Mouse (Mus musculus) MEL (cell line): Measurements from ENCODE around the gene Sec1. TPM values are rescaled to one million over a fixed set of nuclear protein-coding genes. Genes with fewer than 3 reads are reported as not detected.
A peak's percentile ranks its signal among the peaks of the same experiment; 100 is the strongest.

ENCODE experiments used
- DNase-seq: peaks from one replicate; pipeline ENCODE4 v3.0.0; 2011; ENCODE audit warnings: low read depth, low spot score
- H3K27ac ChIP-seq: 2 replicates; pipeline ENCODE4 v1.5.1; 2012; ENCODE audit warnings: low read depth, mild to moderate bottlenecking, control low read depth, low read length, moderate library complexity; ENCODE audit not compliant: control insufficient read depth
- H3K27me3 ChIP-seq, 2 experiments: fragments of 150-350 bp in 1 of 2; sonication (generic) in 1 of 2; 2 replicates each; pipeline ENCODE4 v1.6.1; 2012; ENCODE audit warnings: low read length in 2 of 2, mild to moderate bottlenecking in 2 of 2, improper control_type of control experiment in 1 of 2, moderate library complexity in 1 of 2; ENCODE audit not compliant: insufficient read depth in 2 of 2, control insufficient read depth in 1 of 2
- H3K36me3 ChIP-seq, 2 experiments: 2 replicates each; pipeline ENCODE4 v1.6.1; 2012 to 2014; ENCODE audit warnings: low read length in 2 of 2, improper control_type of control experiment in 1 of 2, inconsistent platforms in 1 of 2, mild to moderate bottlenecking in 1 of 2; ENCODE audit not compliant: insufficient read depth in 2 of 2, control insufficient read depth in 1 of 2
- H3K4me1 ChIP-seq, 2 experiments: fragments of 150-350 bp in 1 of 2; sonication (generic) in 1 of 2; 2 replicates each; pipeline ENCODE4 v1.6.1; 2012; ENCODE audit warnings: low read length in 2 of 2, improper control_type of control experiment in 1 of 2, mild to moderate bottlenecking in 1 of 2; ENCODE audit not compliant: insufficient read depth in 2 of 2, control insufficient read depth in 1 of 2
- H3K4me3 ChIP-seq, 2 experiments: fragments of 150-350 bp in 1 of 2; sonication (generic) in 1 of 2; 2 replicates each; pipeline ENCODE4 v1.5.1; 2012; ENCODE audit warnings: low read depth in 2 of 2, low read length in 2 of 2, mild to moderate bottlenecking in 2 of 2, moderate library complexity in 2 of 2, control low read depth in 1 of 2, improper control_type of control experiment in 1 of 2; ENCODE audit not compliant: control insufficient read depth in 1 of 2, insufficient read depth in 1 of 2
- H3K79me2 ChIP-seq: 2 replicates; pipeline ENCODE4 v1.6.1; 2012; ENCODE audit warnings: mild to moderate bottlenecking, low read length, moderate library complexity; ENCODE audit not compliant: control insufficient read depth, poor library complexity, insufficient read depth
- H3K9ac ChIP-seq: 2 replicates; pipeline ENCODE4 v1.6.1; 2012; ENCODE audit warnings: low read depth, mild to moderate bottlenecking, control low read depth, low read length, moderate library complexity; ENCODE audit not compliant: control insufficient read depth, poor library complexity, severe bottlenecking
- H3K9me3 ChIP-seq: fragments of 150-350 bp; sonication (generic); replicated peaks from 2 replicates; pipeline ENCODE4 v1.6.1; 2012; ENCODE audit warnings: mild to moderate bottlenecking, low read length, improper control_type of control experiment, moderate library complexity; ENCODE audit not compliant: insufficient read depth
- BHLHE40 ChIP-seq: IDR thresholded peaks from 2 replicates; pipeline ENCODE4 v1.6.1; 2012; ENCODE audit warnings: low read depth, mild to moderate bottlenecking, inconsistent platforms, low read length, improper control_type of control experiment, borderline replicate concordance
- CHD2 ChIP-seq: IDR thresholded peaks from 2 replicates; pipeline ENCODE4 v1.6.1; 2011; ENCODE audit warnings: low read length, improper control_type of control experiment
- CTCF ChIP-seq, 3 experiments: IDR thresholded peaks in 2 of 3; conservative IDR thresholded peaks in 1 of 3; 2 replicates each; pipeline ENCODE4 v1.5.1; 2011 to 2012; ENCODE audit warnings: low read length in 3 of 3, low read depth in 2 of 3, mild to moderate bottlenecking in 2 of 3, improper control_type of control experiment in 1 of 3, inconsistent platforms in 1 of 3, mixed read lengths in 1 of 3, moderate library complexity in 1 of 3; ENCODE audit not compliant: control insufficient read depth in 1 of 3, insufficient read depth in 1 of 3, poor library complexity in 1 of 3, severe bottlenecking in 1 of 3
- ELF1 ChIP-seq: IDR thresholded peaks from 2 replicates; pipeline ENCODE4 v1.6.1; 2014; ENCODE audit warnings: low read depth, mild to moderate bottlenecking, inconsistent platforms, low read length, improper control_type of control experiment, moderate library complexity
- EP300 ChIP-seq, 2 experiments: IDR thresholded peaks; 2 replicates each; pipeline ENCODE4 v1.6.1; 2011; ENCODE audit warnings: improper control_type of control experiment in 2 of 2, low read length in 2 of 2, low read depth in 1 of 2, mild to moderate bottlenecking in 1 of 2
- ETS1 ChIP-seq: IDR thresholded peaks from 2 replicates; pipeline ENCODE4 v1.6.1; 2012; ENCODE audit warnings: low read depth, mild to moderate bottlenecking, inconsistent platforms, low read length, improper control_type of control experiment, moderate library complexity
- GABPA ChIP-seq: IDR thresholded peaks from 2 replicates; pipeline ENCODE4 v1.6.1; 2012; ENCODE audit warnings: low read depth, mild to moderate bottlenecking, inconsistent platforms, low read length, improper control_type of control experiment, moderate library complexity
- GATA1 ChIP-seq: IDR thresholded peaks from 2 replicates; pipeline ENCODE4 v1.6.1; 2011; ENCODE audit warnings: low read depth, low read length, improper control_type of control experiment
- HCFC1 ChIP-seq: IDR thresholded peaks from 2 replicates; pipeline ENCODE4 v1.6.1; 2012; ENCODE audit warnings: low read depth, mild to moderate bottlenecking, inconsistent platforms, low read length, improper control_type of control experiment, moderate library complexity
- JUND ChIP-seq: IDR thresholded peaks from 2 replicates; pipeline ENCODE4 v1.6.1; 2011; ENCODE audit warnings: low read depth, mild to moderate bottlenecking, improper control_type of control experiment, low read length
- MAFK ChIP-seq: IDR thresholded peaks from 2 replicates; pipeline ENCODE4 v1.6.1; 2011; ENCODE audit warnings: low read depth, mild to moderate bottlenecking, low read length, improper control_type of control experiment, borderline replicate concordance
- MAX ChIP-seq: IDR thresholded peaks from 2 replicates; pipeline ENCODE4 v1.6.1; 2011; ENCODE audit warnings: low read length, improper control_type of control experiment
- MXI1 ChIP-seq: IDR thresholded peaks from 2 replicates; pipeline ENCODE4 v1.6.1; 2011; ENCODE audit warnings: mild to moderate bottlenecking, low read depth, low read length, improper control_type of control experiment
- MYB ChIP-seq: IDR thresholded peaks from 2 replicates; pipeline ENCODE4 v1.6.1; 2011; ENCODE audit warnings: mild to moderate bottlenecking, low read depth, low read length, improper control_type of control experiment
- MYC ChIP-seq: IDR thresholded peaks from 2 replicates; pipeline ENCODE4 v1.6.1; 2011; ENCODE audit warnings: low read depth, mild to moderate bottlenecking, low read length, improper control_type of control experiment, moderate library complexity
- NELFE ChIP-seq: IDR thresholded peaks from 2 replicates; pipeline ENCODE4 v1.6.1; 2011; ENCODE audit warnings: low read depth, low read length, improper control_type of control experiment
- NRF1 ChIP-seq: IDR thresholded peaks from 2 replicates; pipeline ENCODE4 v1.6.1; 2014; ENCODE audit warnings: low read depth, mild to moderate bottlenecking, inconsistent platforms, low read length, improper control_type of control experiment, moderate library complexity; ENCODE audit not compliant: poor library complexity, insufficient read depth, severe bottlenecking
- POLR2AphosphoS2 ChIP-seq: IDR thresholded peaks from 2 replicates; pipeline ENCODE4 v1.6.1; 2011; ENCODE audit warnings: low read length, improper control_type of control experiment
- POLR2AphosphoS5 ChIP-seq: IDR thresholded peaks from 2 replicates; pipeline ENCODE4 v1.6.1; 2012; ENCODE audit warnings: low read depth, borderline replicate concordance, mild to moderate bottlenecking, inconsistent platforms, low read length, moderate library complexity, mixed read lengths
- RCOR1 ChIP-seq: IDR thresholded peaks from 2 replicates; pipeline ENCODE4 v1.6.1; 2012; ENCODE audit warnings: low read depth, mild to moderate bottlenecking, inconsistent platforms, low read length, improper control_type of control experiment
- SIN3A ChIP-seq: IDR thresholded peaks from 2 replicates; pipeline ENCODE4 v1.6.1; 2012; ENCODE audit warnings: low read length, improper control_type of control experiment, inconsistent platforms
- TAL1 ChIP-seq: IDR thresholded peaks from 2 replicates; pipeline ENCODE4 v1.6.1; 2012; ENCODE audit warnings: mild to moderate bottlenecking, inconsistent platforms, low read length, moderate library complexity, mixed read lengths
- TCF12 ChIP-seq: IDR thresholded peaks from 2 replicates; pipeline ENCODE4 v1.6.1; 2014; ENCODE audit warnings: low read depth, mild to moderate bottlenecking, inconsistent platforms, low read length, improper control_type of control experiment, moderate library complexity
- UBTF ChIP-seq: IDR thresholded peaks from 2 replicates; pipeline ENCODE4 v1.6.1; 2012; ENCODE audit warnings: low read depth, mild to moderate bottlenecking, inconsistent platforms, low read length, improper control_type of control experiment, moderate library complexity, borderline replicate concordance; ENCODE audit not compliant: insufficient read depth
- USF1 ChIP-seq: IDR thresholded peaks from 2 replicates; pipeline ENCODE4 v1.6.1; 2014; ENCODE audit warnings: low read depth, mild to moderate bottlenecking, inconsistent platforms, low read length, improper control_type of control experiment, moderate library complexity
- ZC3H11A ChIP-seq: IDR thresholded peaks from 2 replicates; pipeline ENCODE4 v1.6.1; 2012; ENCODE audit warnings: low read depth, mild to moderate bottlenecking, inconsistent platforms, low read length, improper control_type of control experiment
- ZMIZ1 ChIP-seq: IDR thresholded peaks from 2 replicates; pipeline ENCODE4 v1.6.1; 2012; ENCODE audit warnings: low read depth, mild to moderate bottlenecking, inconsistent platforms, low read length, improper control_type of control experiment, moderate library complexity
- polyA plus RNA-seq, 2 experiments: library from polyadenylated mRNA; stranded (reverse) in 1 of 2; unstranded in 1 of 2; fragments of >175 nt in 1 of 2; fragments of >200 nt in 1 of 2; gene quantifications; 2 replicates each; pipeline versions ENCODE4 v1.2.1 to v1.2.4; 2012; ENCODE audit warnings: low replicate concordance in 2 of 2, low read depth in 1 of 2; ENCODE audit not compliant: insufficient read length in 2 of 2, insufficient read depth in 1 of 2, missing spikeins in 1 of 2
- total RNA-seq: library from RNA; depleted of rRNA; stranded (reverse); fragments of 300-350 nt; gene quantifications from 2 replicates; pipeline ENCODE4 v1.2.3, GENCODE M21; 2012

Gene Sec1
- total and polyA plus RNA-seq, 3 experiments, result not detected

GRCm38 (mm10) chr7:45681046-45681736 is 13.0 kb downstream of the Sec1 start:
- peaks cover 13 to 20% of the 10 kb centered on the region in 2 experiments for H3K4me1 ChIP-seq

GRCm38 (mm10) chr7:45679966-45680621 is 14.1 kb downstream of the Sec1 start:
- no peak overlapping the region for H3K4me3 ChIP-seq
- no peak for DNase-seq
- peaks cover 0 to 1% of the 10 kb centered on the region in 2 experiments; a peak in 2 of 4 replicates for H3K27me3 ChIP-seq
- H3K9me3 ChIP-seq, result no peaks in the 10 kb centered on the region
- peaks cover 0 to 17% of the 10 kb centered on the region in 2 experiments; a peak in 2 of 4 replicates for H3K36me3 ChIP-seq
- no peaks in the 10 kb centered on the region for H3K79me2 ChIP-seq
- no peak for TF ChIP-seq MYB
- no peak for TF ChIP-seq MAFK
- no peak for TF ChIP-seq ZMIZ1
- TF ChIP-seq POLR2AphosphoS5, result no peak
- no peak for TF ChIP-seq CTCF (IDR thresholded peaks at IDR 0.05 in 2 of 3, conservative IDR thresholded peaks at IDR 0.05 in 1 of 3; ENCODE audit: control insufficient read depth in 1 of 3, insufficient read depth in 1 of 3, low read depth in 2 of 3, low read length in 3 of 3, poor library complexity in 1 of 3, severe bottlenecking in 1 of 3)
- no peak for TF ChIP-seq NRF1
- no peak for TF ChIP-seq TAL1
- TF ChIP-seq MYC, result no peak
- no peak for TF ChIP-seq GABPA
- no peak for TF ChIP-seq ZC3H11A
- no peak overlapping the region for H3K9ac ChIP-seq
- peaks cover 13 to 20% of the 10 kb centered on the region in 2 experiments for H3K4me1 ChIP-seq
- no peak overlapping the region for H3K27ac ChIP-seq

More at GRCm38 (mm10) chr7:45681046-45681736, 13.0 kb downstream of the Sec1 start:
- Histone ChIP-seq H3K27me3 (no peaks in the 10 kb centered on the region; a peak in 1 of 4 replicates), H3K4me3 (peak overlapping the region; percentile 10 to 55; a peak in 2 of 4 replicates), H3K9me3 (no peaks in the 10 kb centered on the region), H3K9ac (peak overlapping the region; percentile 29), H3K79me2 (no peaks in the 10 kb centered on the region), H3K27ac (peak overlapping the region; percentile 3; the same call in 1 of the 2 replicates), H3K36me3 (peaks cover 0 to 17% of the 10 kb centered on the region in 2 experiments; a peak in 2 of 4 replicates)
- TF ChIP-seq TAL1, result peak; percentile 31; the same call in 1 of the 2 replicates
- TF ChIP-seq JUND, result no peak
- peak; percentile 68; the same call in 1 of the 2 replicates for TF ChIP-seq ETS1
- 0 out of 2 replicates have a peak, but pooled peaks have one; percentile 26 for TF ChIP-seq NELFE
- peak; percentile 43; the same call in 1 of the 2 replicates for TF ChIP-seq TCF12
- TF ChIP-seq POLR2AphosphoS2, result no peak
- TF ChIP-seq ELF1, result peak; percentile 43; the same call in 1 of the 2 replicates
- no peak for TF ChIP-seq CHD2
- TF ChIP-seq USF1, result 0 out of 2 replicates have a peak, but pooled peaks have one; percentile 37
- TF ChIP-seq SIN3A, result peak; percentile 33; the same call in 1 of the 2 replicates
- peak; percentile 71; the same call in 1 of the 2 replicates for TF ChIP-seq MYC
- no peak for TF ChIP-seq UBTF
- peak; percentile 78 for TF ChIP-seq GATA1
- 0 out of 2 replicates have a peak, but pooled peaks have one; percentile 35 for TF ChIP-seq HCFC1
- peak; percentile 39; the same call in 1 of the 2 replicates for TF ChIP-seq MXI1
- TF ChIP-seq BHLHE40, result no peak
- peak; percentile 74 for TF ChIP-seq MAX
- TF ChIP-seq EP300 (IDR thresholded peaks at IDR 0.05; ENCODE audit: low read depth in 1 of 2, low read length in 2 of 2), result peak in 1 of 2 experiments; percentile 52; a peak in 2 of 4 replicates
- TF ChIP-seq RCOR1, result peak; percentile 55; the same call in 1 of the 2 replicates
- DNase-seq, result peak; percentile 77
